Mouse (Mus musculus) limb, embryonic 14.5 days (tissue): ENCODE results near the gene Kitl. TPM values are rescaled to one million over a fixed set of nuclear protein-coding genes. Genes with fewer than 3 reads are reported as not detected.

Source experiments
- ATAC-seq: fragments of 200-750 bp; cut with Nextera tagmentation; 2 replicates; pipeline ENCODE4 v1.8.0; 2017; ENCODE audit warnings: low read depth, moderate number of reproducible peaks, moderate TSS enrichment; ENCODE audit not compliant: low FRiP score
- DNase-seq: peaks from one replicate; pipeline ENCODE4 v3.0.0-alpha.2; 2015; ENCODE audit warnings: low spot score
- H3K27ac ChIP-seq: fragments of 300-500 bp; sonication (generic); replicated peaks from 2 replicates; pipeline ENCODE4 v1.5.1; 2014; ENCODE audit warnings: low read depth, mild to moderate bottlenecking, low read length, moderate library complexity, mixed read lengths
- H3K27me3 ChIP-seq: fragments of 300-500 bp; sonication (generic); 2 replicates; pipeline ENCODE4 v1.6.1; 2014; ENCODE audit warnings: low read length, mixed read lengths; ENCODE audit not compliant: control insufficient read depth, insufficient read depth
- H3K36me3 ChIP-seq: fragments of 300-500 bp; sonication (generic); 2 replicates; pipeline ENCODE4 v1.6.1; 2014; ENCODE audit warnings: mild to moderate bottlenecking, low read length, moderate library complexity, mixed read lengths; ENCODE audit not compliant: control insufficient read depth, insufficient read depth
- H3K4me1 ChIP-seq: fragments of 300-500 bp; sonication (generic); 2 replicates; pipeline ENCODE4 v1.6.1; 2014; ENCODE audit warnings: antibody characterized with exemption, low read length, mixed read lengths; ENCODE audit not compliant: control insufficient read depth, insufficient read depth
- H3K4me2 ChIP-seq: fragments of 300-500 bp; sonication (generic); replicated peaks from 2 replicates; pipeline ENCODE4 v1.6.1; 2014; ENCODE audit warnings: low read depth, mild to moderate bottlenecking, low read length, moderate library complexity; ENCODE audit not compliant: severe bottlenecking
- H3K4me3 ChIP-seq: fragments of 300-500 bp; sonication (generic); replicated peaks from 2 replicates; pipeline ENCODE4 v1.5.1; 2014; ENCODE audit warnings: low read length
- H3K9ac ChIP-seq: fragments of 300-500 bp; sonication (generic); 2 replicates; pipeline ENCODE4 v1.6.1; 2014; ENCODE audit warnings: mild to moderate bottlenecking, low read depth, low read length, moderate library complexity; ENCODE audit not compliant: severe bottlenecking
- H3K9me3 ChIP-seq: fragments of 300-500 bp; sonication (generic); 2 replicates; pipeline ENCODE4 v1.6.1; 2016; ENCODE audit warnings: low read length; ENCODE audit not compliant: control insufficient read depth
- POLR2A ChIP-seq: fragments of 200-500 bp; IDR thresholded peaks from 2 replicates; pipeline ENCODE4 v1.8.0; 2012; ENCODE audit warnings: inconsistent platforms, mild to moderate bottlenecking, moderate library complexity, borderline replicate concordance; ENCODE audit not compliant: insufficient read depth, insufficient read length; ENCODE audit errors: extremely low read depth
- WGBS: fragments of 180-500 bp; shearing (Covaris S2); extraction: QIAGEN DNeasy Blood & Tissue Kit; methylation state at CpG from one replicate; pipeline ENCODE4 v1.1.7; 2014; 5-methylcytosine and 5-hydroxymethylcytosine counted together
- polyA plus RNA-seq, 2 experiments: library from polyadenylated mRNA; depleted of rRNA in 1 of 2; stranded (reverse) in 1 of 2; unstranded in 1 of 2; fragments of >200 nt; fragmentation: Nextera tagmentation in 1 of 2; extraction: Ambion mirVana in 1 of 2; gene quantifications; 2 replicates each; pipeline versions ENCODE4 v1.2.1 to v1.2.3; 2012 to 2014

Gene Kitl
- polyA plus RNA-seq (2012; rRNA removed) (13.8 and 16.3 TPM in 2 replicates), polyA plus RNA-seq (2014; fragmentation: Nextera tagmentation; extraction: Ambion mirVana) (35.0 and 38.4 TPM in 2 replicates)

GRCm38 (mm10) chr10:100015370-100016325, at the start of gene Kitl:
Kitl (plus strand) TSS chr10:100015630.
- Histone ChIP-seq H3K4me3 (peak within 1 kb of the TSS; percentile 74), H3K4me1 (peaks cover 8% of the 10 kb centered on the region), H3K4me2 (peak within 1 kb of the TSS; percentile 97), H3K9ac (peak within 1 kb of the TSS; percentile 65), H3K27me3 (peaks cover 25% of the 10 kb centered on the region), H3K9me3 (no peaks in the 10 kb centered on the region), H3K27ac (no peak within 1 kb of the TSS), H3K36me3 (no peaks in the 10 kb centered on the region)
- peak; percentile 34; the same call in 1 of the 2 replicates for TF ChIP-seq POLR2A
- under 1% methylated on average over 56 of the region's 70 CpGs for WGBS
- ATAC-seq (peak; percentile 86), DNase-seq (peak; percentile 74)

- no peak for DNase-seq
- no peak for ATAC-seq
- Histone ChIP-seq H3K4me3 (no peak overlapping the region), H3K27ac (no peak overlapping the region), H3K4me2 (no peak overlapping the region), H3K9ac (no peak overlapping the region), H3K4me1 (no peaks in the 10 kb centered on the region), H3K9me3 (no peaks in the 10 kb centered on the region), H3K36me3 (no peaks in the 10 kb centered on the region), H3K27me3 (no peaks in the 10 kb centered on the region)
- WGBS, result 38% methylated on average over 8 of the region's 8 CpGs
- TF ChIP-seq POLR2A, result no peak
These were observed 42.6 kb upstream of the Kitl start for GRCm38 (mm10) chr10:99972866-99973265.

- no peak for TF ChIP-seq POLR2A
- Histone ChIP-seq H3K4me2 (no peak overlapping the region), H3K9ac (no peak overlapping the region), H3K4me3 (no peak overlapping the region), H3K27me3 (no peaks in the 10 kb centered on the region), H3K27ac (no peak overlapping the region), H3K4me1 (no peaks in the 10 kb centered on the region), H3K36me3 (no peaks in the 10 kb centered on the region), H3K9me3 (no peaks in the 10 kb centered on the region)
- WGBS, result 63% methylated on average over 3 of the region's 3 CpGs
- no peak for DNase-seq
- ATAC-seq, result no peak
These were observed 35.3 kb upstream of the Kitl start for GRCm38 (mm10) chr10:99980096-99980495.

DNA sequence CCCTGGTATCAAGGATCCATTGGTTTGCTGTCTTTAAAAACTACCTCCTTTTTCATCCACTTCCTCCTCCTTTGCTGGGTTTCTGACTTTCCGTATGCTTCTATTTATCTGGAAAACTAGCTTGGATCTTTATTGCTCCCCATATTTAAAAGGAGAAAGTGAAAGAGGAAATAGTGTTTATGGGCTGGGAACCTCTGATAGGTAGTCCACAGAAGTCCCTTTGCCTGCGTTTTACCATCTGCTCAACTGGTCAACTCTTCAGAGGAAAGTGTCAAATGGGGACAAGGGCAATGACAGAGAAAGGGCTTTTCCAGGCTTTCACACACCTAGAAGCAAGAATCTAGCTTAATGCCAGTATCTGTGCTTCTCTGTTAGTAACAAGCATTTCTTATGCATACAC, 34.5 kb upstream of the Kitl start:
- WGBS, result 26% methylated on average over 2 of the region's 2 CpGs
- H3K4me3 ChIP-seq, result no peak overlapping the region

GRCm38 (mm10) chr10:99981887-99982286, 33.5 kb upstream of the Kitl start:
- 83% methylated on average over 5 of the region's 5 CpGs for WGBS
- DNase-seq, result no peak
- no peak for ATAC-seq

More for the DNA sequence above, 34.5 kb upstream of the Kitl start:
- Histone ChIP-seq H3K36me3 (no peaks in the 10 kb centered on the region), H3K9me3 (no peaks in the 10 kb centered on the region), H3K27ac (no peak overlapping the region), H3K4me1 (no peaks in the 10 kb centered on the region), H3K4me2 (no peak overlapping the region), H3K27me3 (no peaks in the 10 kb centered on the region), H3K9ac (no peak overlapping the region)
- no peak for TF ChIP-seq POLR2A
- ATAC-seq, result no peak
- DNase-seq, result no peak

More at GRCm38 (mm10) chr10:99981887-99982286, 33.5 kb upstream of the Kitl start:
- no peak overlapping the region for H3K9ac ChIP-seq
- no peaks in the 10 kb centered on the region for H3K27me3 ChIP-seq
- no peak overlapping the region for H3K27ac ChIP-seq
- TF ChIP-seq POLR2A, result no peak
- H3K4me2 ChIP-seq, result no peak overlapping the region
- no peaks in the 10 kb centered on the region for H3K36me3 ChIP-seq
- no peak overlapping the region for H3K4me3 ChIP-seq
- H3K4me1 ChIP-seq, result no peaks in the 10 kb centered on the region
- no peaks in the 10 kb centered on the region for H3K9me3 ChIP-seq
